Mouse (Mus musculus) mouse embryonic stem cell (cell line): ENCODE data around the gene Olfr1278.
"Not testable (repeated sequence)": the region's sequence is repeated elsewhere in the genome, so short reads cannot be mapped to it uniquely, and the experiment has no call there.

ENCODE experiments used
- in situ Hi-C, 2 experiments: fragments of 300-500 bp; cut with MboI; formaldehyde crosslinking; loops; 1 replicate in 1 of 2; 3 replicates in 1 of 2; pipeline ENCODE4 v1.14.3; 2019 to 2020; ENCODE audit warnings: low sequenced_read_pairs in 2 of 2, low pct_unique_long_range_greater_than_20kb in 1 of 2, mixed read lengths in 1 of 2; ENCODE audit not compliant: unreplicated experiment in 1 of 2

The Olfr1278 gene

GRCm38 (mm10) chr2:111289836-111290235 is at the start of gene Olfr1278:
Olfr1278 (plus strand) TSS chr2:111290136.
- in situ Hi-C loops = no loop called here

GRCm38 (mm10) chr2:111254216-111254615 is 35.7 kb upstream of the Olfr1278 start, which contains the start of gene Olfr1276:
Olfr1276 (plus strand) TSS chr2:111254516.
- in situ Hi-C loops = no loop called here

GRCm38 (mm10) chr2:111274006-111274405 is 15.9 kb upstream of the Olfr1278 start, which contains the start of gene Olfr1277:
Olfr1277 (minus strand) TSS chr2:111274106.
- in situ Hi-C loops = no loop called here

GRCm38 (mm10) chr2:111298541-111298940 is 8.6 kb downstream of the Olfr1278 start:
- in situ Hi-C loops = no loop called here

- in situ Hi-C loops = no loop called here
Observed at GRCm38 (mm10) chr2:111300374-111300773, 10.4 kb downstream of the Olfr1278 start, which contains the start of gene Olfr1279. Olfr1279 (plus strand) TSS chr2:111300635.

- in situ Hi-C loops = no loop called here
Observed at GRCm38 (mm10) chr2:111313717-111314116, 23.8 kb downstream of the Olfr1278 start, which contains the start of gene Olfr1280. Olfr1280 (plus strand) TSS chr2:111314017.

GRCm38 (mm10) chr2:111326220-111326619 is 36.3 kb downstream of the Olfr1278 start, which contains the start of gene Olfr1281:
Olfr1281 (plus strand) TSS chr2:111326520.
- in situ Hi-C loops = no loop called here

- in situ Hi-C loops = not testable (repeated sequence)
Observed at GRCm38 (mm10) chr2:111333721-111334120, 43.8 kb downstream of the Olfr1278 start.

GRCm38 (mm10) chr2:111335976-111336375 is 46.0 kb downstream of the Olfr1278 start, which contains the start of gene Olfr1282:
Olfr1282 (minus strand) TSS chr2:111336076.
- in situ Hi-C loops = no loop called here
